Mouse (Mus musculus): Measurements from ENCODE around the gene Cpeb2. TPM values are rescaled to one million over a fixed set of nuclear protein-coding genes. Genes with fewer than 3 reads are reported as not detected.

The Cpeb2 gene
- polyA plus RNA-seq, 1 experiment from 2014 or later, result 1.4 TPM

GRCm38 (mm10) chr5:43261814-43262213 lies 28.8 kb downstream of the Cpeb2 start:
- H3K4me3 ChIP-seq (ENCODE audit: low read length), result no peak overlapping the region
- H3K4me2 ChIP-seq (replicated peaks; ENCODE audit: low read depth, low read length), result no peak overlapping the region
- ATAC-seq (ENCODE audit: low FRiP score, low TSS enrichment), result no peak
- H3K9me3 ChIP-seq (ENCODE audit: low read length), result no peaks in the 10 kb centered on the region
- H3K9ac ChIP-seq (replicated peaks; ENCODE audit: low read length), result no peak overlapping the region
- H3K4me1 ChIP-seq (ENCODE audit: insufficient read depth, low read length), result no peaks in the 10 kb centered on the region
- no peaks in the 10 kb centered on the region for H3K27me3 ChIP-seq (ENCODE audit: insufficient read depth, low read length)
- H3K27ac ChIP-seq (ENCODE audit: low read length), result no peak overlapping the region
- H3K36me3 ChIP-seq (ENCODE audit: insufficient read depth, low read length), result no peaks in the 10 kb centered on the region
- WGBS, result 78% methylated on average over 6 of the region's 6 CpGs

- no peak overlapping the region for H3K9ac ChIP-seq (replicated peaks; ENCODE audit: low read length)
- WGBS, result 65% methylated on average over 4 of the region's 4 CpGs
- H3K4me1 ChIP-seq (ENCODE audit: insufficient read depth, low read length), result no peaks in the 10 kb centered on the region
- no peak overlapping the region for H3K4me3 ChIP-seq (ENCODE audit: low read length)
- no peaks in the 10 kb centered on the region for H3K9me3 ChIP-seq (ENCODE audit: low read length)
- no peaks in the 10 kb centered on the region for H3K36me3 ChIP-seq (ENCODE audit: insufficient read depth, low read length)
- ATAC-seq (ENCODE audit: low FRiP score, low TSS enrichment), result no peak
- no peak overlapping the region for H3K27ac ChIP-seq (ENCODE audit: low read length)
- H3K4me2 ChIP-seq (replicated peaks; ENCODE audit: low read depth, low read length), result no peak overlapping the region
- H3K27me3 ChIP-seq (ENCODE audit: insufficient read depth, low read length), result no peaks in the 10 kb centered on the region
These were observed 31.0 kb downstream of the Cpeb2 start for GRCm38 (mm10) chr5:43263951-43264350.

- WGBS, result 81% methylated on average over 2 of the region's 2 CpGs
- no peaks in the 10 kb centered on the region for H3K9me3 ChIP-seq (ENCODE audit: low read length)
- no peak overlapping the region for H3K4me2 ChIP-seq (replicated peaks; ENCODE audit: low read depth, low read length)
- H3K9ac ChIP-seq (replicated peaks; ENCODE audit: low read length), result no peak overlapping the region
- no peak for ATAC-seq (ENCODE audit: low FRiP score, low TSS enrichment)
- H3K36me3 ChIP-seq (ENCODE audit: insufficient read depth, low read length), result no peaks in the 10 kb centered on the region
- H3K4me3 ChIP-seq (ENCODE audit: low read length), result no peak overlapping the region
- H3K27me3 ChIP-seq (ENCODE audit: insufficient read depth, low read length), result no peaks in the 10 kb centered on the region
- no peaks in the 10 kb centered on the region for H3K4me1 ChIP-seq (ENCODE audit: insufficient read depth, low read length)
- no peak overlapping the region for H3K27ac ChIP-seq (ENCODE audit: low read length)
These were observed 31.7 kb downstream of the Cpeb2 start for GRCm38 (mm10) chr5:43264696-43265095.

- no peaks in the 10 kb centered on the region for H3K4me1 ChIP-seq (ENCODE audit: insufficient read depth, low read length)
- WGBS, result 95% methylated on average over 1 of the region's 1 CpGs
- no peak for ATAC-seq (ENCODE audit: low FRiP score, low TSS enrichment)
- no peak overlapping the region for H3K4me3 ChIP-seq (ENCODE audit: low read length)
- H3K27me3 ChIP-seq (ENCODE audit: insufficient read depth, low read length), result no peaks in the 10 kb centered on the region
- no peaks in the 10 kb centered on the region for H3K9me3 ChIP-seq (ENCODE audit: low read length)
- H3K27ac ChIP-seq (ENCODE audit: low read length), result no peak overlapping the region
- no peak overlapping the region for H3K9ac ChIP-seq (replicated peaks; ENCODE audit: low read length)
- H3K36me3 ChIP-seq (ENCODE audit: insufficient read depth, low read length), result no peaks in the 10 kb centered on the region
- H3K4me2 ChIP-seq (replicated peaks; ENCODE audit: low read depth, low read length), result no peak overlapping the region
These were observed 45.0 kb downstream of the Cpeb2 start for GRCm38 (mm10) chr5:43277982-43278381.

- H3K9ac ChIP-seq (replicated peaks; ENCODE audit: low read length), result no peak overlapping the region
- H3K9me3 ChIP-seq (ENCODE audit: low read length), result no peaks in the 10 kb centered on the region
- no peaks in the 10 kb centered on the region for H3K4me1 ChIP-seq (ENCODE audit: insufficient read depth, low read length)
- H3K4me2 ChIP-seq (replicated peaks; ENCODE audit: low read depth, low read length), result no peak overlapping the region
- H3K36me3 ChIP-seq (ENCODE audit: insufficient read depth, low read length), result no peaks in the 10 kb centered on the region
- ATAC-seq (ENCODE audit: low FRiP score, low TSS enrichment), result no peak
- no peaks in the 10 kb centered on the region for H3K27me3 ChIP-seq (ENCODE audit: insufficient read depth, low read length)
- H3K27ac ChIP-seq (ENCODE audit: low read length), result no peak overlapping the region
- WGBS, result 72% methylated on average over 3 of the region's 3 CpGs
- H3K4me3 ChIP-seq (ENCODE audit: low read length), result no peak overlapping the region
These were observed 46.8 kb downstream of the Cpeb2 start for GRCm38 (mm10) chr5:43279774-43280173.

- no peak for ATAC-seq (ENCODE audit: low FRiP score, low TSS enrichment)
- no peaks in the 10 kb centered on the region for H3K27me3 ChIP-seq (ENCODE audit: insufficient read depth, low read length)
- no peaks in the 10 kb centered on the region for H3K9me3 ChIP-seq (ENCODE audit: low read length)
- H3K4me3 ChIP-seq (ENCODE audit: low read length), result no peak overlapping the region
- H3K36me3 ChIP-seq (ENCODE audit: insufficient read depth, low read length), result no peaks in the 10 kb centered on the region
- WGBS, result 93% methylated on average over 12 of the region's 12 CpGs
- no peak overlapping the region for H3K27ac ChIP-seq (ENCODE audit: low read length)
- no peak overlapping the region for H3K9ac ChIP-seq (replicated peaks; ENCODE audit: low read length)
- no peak overlapping the region for H3K4me2 ChIP-seq (replicated peaks; ENCODE audit: low read depth, low read length)
- no peaks in the 10 kb centered on the region for H3K4me1 ChIP-seq (ENCODE audit: insufficient read depth, low read length)
These were observed 52.8 kb downstream of the Cpeb2 start for GRCm38 (mm10) chr5:43285756-43286155.

GRCm38 (mm10) chr5:43289752-43290446 lies 56.9 kb downstream of the Cpeb2 start:
- no peak overlapping the region for H3K4me2 ChIP-seq (replicated peaks; ENCODE audit: low read depth, low read length)
- WGBS, result 60% methylated on average over 8 of the region's 8 CpGs
- no peaks in the 10 kb centered on the region for H3K27me3 ChIP-seq (ENCODE audit: insufficient read depth, low read length)
- no peaks in the 10 kb centered on the region for H3K4me1 ChIP-seq (ENCODE audit: insufficient read depth, low read length)
- no peak for ATAC-seq (ENCODE audit: low FRiP score, low TSS enrichment)
- no peaks in the 10 kb centered on the region for H3K9me3 ChIP-seq (ENCODE audit: low read length)
- H3K36me3 ChIP-seq (ENCODE audit: insufficient read depth, low read length), result no peaks in the 10 kb centered on the region
- H3K4me3 ChIP-seq (ENCODE audit: low read length), result no peak overlapping the region
- no peak overlapping the region for H3K9ac ChIP-seq (replicated peaks; ENCODE audit: low read length)
- no peak overlapping the region for H3K27ac ChIP-seq (ENCODE audit: low read length)

- no peak overlapping the region for H3K27ac ChIP-seq (ENCODE audit: low read length)
- ATAC-seq (ENCODE audit: low FRiP score, low TSS enrichment), result no peak
- no peaks in the 10 kb centered on the region for H3K9me3 ChIP-seq (ENCODE audit: low read length)
- H3K4me1 ChIP-seq (ENCODE audit: insufficient read depth, low read length), result no peaks in the 10 kb centered on the region
- no peak overlapping the region for H3K4me2 ChIP-seq (replicated peaks; ENCODE audit: low read depth, low read length)
- no peaks in the 10 kb centered on the region for H3K27me3 ChIP-seq (ENCODE audit: insufficient read depth, low read length)
- no peak overlapping the region for H3K4me3 ChIP-seq (ENCODE audit: low read length)
- no peak overlapping the region for H3K9ac ChIP-seq (replicated peaks; ENCODE audit: low read length)
- H3K36me3 ChIP-seq (ENCODE audit: insufficient read depth, low read length), result no peaks in the 10 kb centered on the region
- 80% methylated on average over 4 of the region's 4 CpGs for WGBS
These were observed 60.2 kb downstream of the Cpeb2 start for GRCm38 (mm10) chr5:43293136-43293535.

GRCm38 (mm10) chr5:43297459-43297858 lies 64.5 kb downstream of the Cpeb2 start:
- no peaks in the 10 kb centered on the region for H3K9me3 ChIP-seq (ENCODE audit: low read length)
- no peak overlapping the region for H3K27ac ChIP-seq (ENCODE audit: low read length)
- H3K4me2 ChIP-seq (replicated peaks; ENCODE audit: low read depth, low read length), result no peak overlapping the region
- WGBS, result 74% methylated on average over 7 of the region's 7 CpGs
- H3K4me1 ChIP-seq (ENCODE audit: insufficient read depth, low read length), result no peaks in the 10 kb centered on the region
- ATAC-seq (ENCODE audit: low FRiP score, low TSS enrichment), result no peak
- H3K4me3 ChIP-seq (ENCODE audit: low read length), result no peak overlapping the region
- H3K9ac ChIP-seq (replicated peaks; ENCODE audit: low read length), result no peak overlapping the region
- no peaks in the 10 kb centered on the region for H3K36me3 ChIP-seq (ENCODE audit: insufficient read depth, low read length)
- H3K27me3 ChIP-seq (ENCODE audit: insufficient read depth, low read length), result no peaks in the 10 kb centered on the region

GRCm38 (mm10) chr5:43298975-43299374 lies 66.0 kb downstream of the Cpeb2 start:
- no peaks in the 10 kb centered on the region for H3K4me1 ChIP-seq (ENCODE audit: insufficient read depth, low read length)
- H3K27me3 ChIP-seq (ENCODE audit: insufficient read depth, low read length), result no peaks in the 10 kb centered on the region
- H3K27ac ChIP-seq (ENCODE audit: low read length), result no peak overlapping the region
- WGBS, result 83% methylated on average over 2 of the region's 2 CpGs
- H3K9ac ChIP-seq (replicated peaks; ENCODE audit: low read length), result no peak overlapping the region
- no peak overlapping the region for H3K4me2 ChIP-seq (replicated peaks; ENCODE audit: low read depth, low read length)
- no peaks in the 10 kb centered on the region for H3K36me3 ChIP-seq (ENCODE audit: insufficient read depth, low read length)
- ATAC-seq (ENCODE audit: low FRiP score, low TSS enrichment), result no peak
- H3K4me3 ChIP-seq (ENCODE audit: low read length), result no peak overlapping the region
- H3K9me3 ChIP-seq (ENCODE audit: low read length), result no peaks in the 10 kb centered on the region
